Mouse (Mus musculus): Measurements from ENCODE around the gene Ubxn6. TPM values are rescaled to one million over a fixed set of nuclear protein-coding genes. Genes with fewer than 3 reads are reported as not detected.
"Not testable (repeated sequence)": the region's sequence is repeated elsewhere in the genome, so short reads cannot be mapped to it uniquely, and the experiment has no call there.

The Ubxn6 gene
- polyA plus RNA-seq, 1 experiment from 2014 or later = 62.4 TPM

- no peak within 1 kb of the TSS for H3K4me2 ChIP-seq (replicated peaks)
- H3K9ac ChIP-seq = no peak within 1 kb of the TSS
- no peaks in the 10 kb centered on the region for H3K9me3 ChIP-seq (replicated peaks)
- no peak for ATAC-seq (ENCODE audit: low FRiP score)
- no peak within 1 kb of the TSS for H3K27ac ChIP-seq
- 61% methylated on average over 10 of the region's 10 CpGs for WGBS
- H3K4me3 ChIP-seq = no peak within 1 kb of the TSS
- H3K27me3 ChIP-seq = no peaks in the 10 kb centered on the region
- no peaks in the 10 kb centered on the region for H3K36me3 ChIP-seq
- H3K4me1 ChIP-seq = peaks cover 5% of the 10 kb centered on the region; the same call in 1 of the 2 replicates
Measured at GRCm38 (mm10) chr17:56109219-56110051, 34.6 kb upstream of the Ubxn6 start, which contains the start of gene Plin4. Gene Plin4 (minus strand): TSS chr17:56109803.

DNA sequence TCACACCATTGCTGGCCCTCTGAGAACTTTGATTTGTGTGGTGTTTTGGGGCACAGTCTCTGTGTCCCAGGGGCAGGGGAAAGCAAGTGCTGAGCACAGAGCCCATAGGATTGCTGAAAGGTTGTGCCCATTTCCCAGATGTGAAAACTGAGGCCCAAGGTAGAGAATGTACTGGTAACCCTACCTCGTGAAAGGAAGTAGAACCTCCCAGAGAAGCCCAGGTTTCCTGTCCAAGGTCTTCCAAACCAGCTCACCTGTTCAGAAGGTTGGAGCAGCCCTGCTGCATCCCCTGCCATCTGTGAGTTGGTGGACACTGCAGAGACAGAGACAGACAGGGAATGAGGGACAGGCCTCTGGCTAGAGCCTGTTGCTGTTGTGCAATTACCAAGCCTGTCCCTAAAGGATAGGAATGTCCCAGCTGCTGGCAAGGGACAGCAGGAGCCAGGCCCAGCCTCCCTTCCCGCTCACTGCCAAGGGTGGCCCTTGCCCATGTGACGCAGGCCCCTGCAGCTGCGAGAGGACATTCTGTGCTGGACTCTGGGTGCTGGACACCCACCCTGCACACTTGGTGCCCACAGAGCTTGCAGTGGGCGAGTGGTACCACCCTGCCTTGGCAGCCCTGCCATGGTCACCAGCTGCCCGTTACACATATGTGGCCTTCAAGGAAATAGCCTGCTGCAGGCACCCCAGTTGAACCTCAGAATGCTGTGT is 33.7 kb upstream of the Ubxn6 start:
- Histone ChIP-seq H3K4me1 (peaks cover 5% of the 10 kb centered on the region; the same call in 1 of the 2 replicates), H3K9ac (no peak overlapping the region), H3K27me3 (no peaks in the 10 kb centered on the region), H3K9me3 (replicated peaks) (no peaks in the 10 kb centered on the region), H3K4me2 (replicated peaks) (no peak overlapping the region), H3K27ac (no peak overlapping the region), H3K36me3 (peaks cover 6% of the 10 kb centered on the region), H3K4me3 (no peak overlapping the region)
- no peak; the same call in 1 of the 2 replicates for ATAC-seq (ENCODE audit: low FRiP score)
- 82% methylated on average over 6 of the region's 6 CpGs for WGBS

- no peak for ATAC-seq (ENCODE audit: low FRiP score)
Measured at GRCm38 (mm10) chr17:56107736-56108135, 32.9 kb upstream of the Ubxn6 start.

GRCm38 (mm10) chr17:56106981-56107380 is 32.2 kb upstream of the Ubxn6 start:
- Histone ChIP-seq H3K4me2 (replicated peaks) (no peak overlapping the region), H3K9me3 (replicated peaks) (no peaks in the 10 kb centered on the region)
- WGBS = 80% methylated on average over 4 of the region's 4 CpGs

More at GRCm38 (mm10) chr17:56107736-56108135, 32.9 kb upstream of the Ubxn6 start:
- Histone ChIP-seq H3K9ac (no peak overlapping the region), H3K36me3 (peaks cover 14% of the 10 kb centered on the region), H3K4me2 (replicated peaks) (no peak overlapping the region), H3K27me3 (no peaks in the 10 kb centered on the region), H3K27ac (no peak overlapping the region), H3K4me3 (no peak overlapping the region), H3K9me3 (replicated peaks) (no peaks in the 10 kb centered on the region), H3K4me1 (peaks cover 2% of the 10 kb centered on the region; the same call in 1 of the 2 replicates)
- 58% methylated on average over 2 of the region's 2 CpGs for WGBS

DNA sequence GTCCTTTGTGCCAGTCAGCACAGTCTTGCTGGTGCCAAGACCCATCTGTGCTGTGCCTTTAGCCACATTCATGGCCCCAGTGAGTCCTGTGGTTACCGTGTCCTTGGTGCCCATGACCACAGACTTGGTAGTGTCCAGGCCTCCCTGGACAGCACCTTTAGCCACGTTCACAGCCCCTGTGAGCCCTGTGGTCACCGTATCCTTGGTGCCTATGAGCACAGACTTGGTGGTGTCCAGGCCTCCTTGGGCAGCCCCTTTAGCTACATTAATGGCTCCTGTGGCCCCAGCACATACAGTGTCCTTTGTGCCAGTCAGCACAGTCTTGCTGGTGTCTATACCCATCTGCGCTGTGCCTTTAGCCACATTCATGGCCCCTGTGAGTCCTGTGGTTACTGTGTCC is 31.6 kb upstream of the Ubxn6 start:
- H3K36me3 ChIP-seq = peaks cover 27% of the 10 kb centered on the region
- not testable (repeated sequence) for H3K9me3 ChIP-seq (replicated peaks); H3K4me3 ChIP-seq; H3K4me2 ChIP-seq (replicated peaks); H3K9ac ChIP-seq; ATAC-seq (ENCODE audit: low FRiP score); H3K27ac ChIP-seq; H3K27me3 ChIP-seq; H3K4me1 ChIP-seq
- WGBS = 96% methylated on average over 4 of the region's 4 CpGs

More at GRCm38 (mm10) chr17:56106981-56107380, 32.2 kb upstream of the Ubxn6 start:
- H3K4me3 ChIP-seq = no peak overlapping the region
- no peak overlapping the region for H3K9ac ChIP-seq
- no peak for ATAC-seq (ENCODE audit: low FRiP score)
- no peaks in the 10 kb centered on the region for H3K27me3 ChIP-seq
- no peaks in the 10 kb centered on the region for H3K4me1 ChIP-seq
- peaks cover 21% of the 10 kb centered on the region for H3K36me3 ChIP-seq
- no peak overlapping the region for H3K27ac ChIP-seq

- not testable (repeated sequence) for H3K4me1 ChIP-seq; H3K27me3 ChIP-seq; H3K4me2 ChIP-seq (replicated peaks); ATAC-seq (ENCODE audit: low FRiP score); H3K4me3 ChIP-seq; H3K9ac ChIP-seq; H3K27ac ChIP-seq; H3K9me3 ChIP-seq (replicated peaks)
- peaks cover 43% of the 10 kb centered on the region for H3K36me3 ChIP-seq
- 88% methylated on average over 3 of the region's 5 CpGs for WGBS
Measured at GRCm38 (mm10) chr17:56104821-56105220, 30.0 kb upstream of the Ubxn6 start.

DNA sequence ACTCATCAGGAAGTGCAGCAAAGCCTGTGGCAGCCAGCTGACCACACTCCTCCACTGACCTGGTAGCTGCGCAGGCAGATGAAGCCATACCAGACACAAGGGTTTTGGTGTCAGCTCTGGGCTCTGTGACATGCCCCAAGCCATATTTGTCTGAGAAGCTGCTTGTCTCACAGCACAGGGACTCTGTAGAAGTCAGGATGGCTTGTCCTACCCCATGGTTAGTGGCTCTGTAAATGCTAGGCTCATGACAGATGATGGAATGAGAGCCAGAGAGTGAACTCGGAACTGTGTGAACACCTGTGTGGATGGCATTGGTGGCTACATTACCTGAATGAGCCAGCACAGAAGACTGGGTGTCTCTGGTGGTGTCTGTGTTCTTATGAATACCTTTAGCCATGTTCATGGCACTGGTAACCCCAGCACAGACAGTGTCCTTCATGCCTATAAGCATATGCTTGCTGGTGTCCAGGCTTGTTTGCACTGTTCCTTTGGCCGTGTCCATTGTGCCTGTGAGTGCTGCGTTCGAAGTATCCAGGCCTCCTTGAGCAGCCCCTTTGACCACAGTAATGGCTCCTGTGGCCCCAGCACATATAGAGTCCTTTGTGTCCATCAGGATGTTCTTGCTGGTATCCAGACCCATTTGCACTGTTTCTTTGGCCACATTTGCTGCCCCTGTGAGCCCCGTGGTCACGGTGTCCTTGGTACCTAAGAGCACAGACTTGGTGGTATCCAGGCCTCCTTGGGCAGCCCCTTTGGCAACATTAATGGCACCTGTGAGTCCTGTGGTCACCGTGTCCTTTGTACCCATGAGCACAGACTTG is 28.8 kb upstream of the Ubxn6 start:
- Histone ChIP-seq H3K27me3 (no peaks in the 10 kb centered on the region), H3K9me3 (replicated peaks) (no peaks in the 10 kb centered on the region), H3K9ac (no peak overlapping the region), H3K27ac (no peak overlapping the region), H3K4me2 (replicated peaks) (no peak overlapping the region), H3K4me1 (no peaks in the 10 kb centered on the region), H3K36me3 (peaks cover 54% of the 10 kb centered on the region), H3K4me3 (no peak overlapping the region)
- ATAC-seq (ENCODE audit: low FRiP score) = no peak
- WGBS = 95% methylated on average over 8 of the region's 8 CpGs

DNA sequence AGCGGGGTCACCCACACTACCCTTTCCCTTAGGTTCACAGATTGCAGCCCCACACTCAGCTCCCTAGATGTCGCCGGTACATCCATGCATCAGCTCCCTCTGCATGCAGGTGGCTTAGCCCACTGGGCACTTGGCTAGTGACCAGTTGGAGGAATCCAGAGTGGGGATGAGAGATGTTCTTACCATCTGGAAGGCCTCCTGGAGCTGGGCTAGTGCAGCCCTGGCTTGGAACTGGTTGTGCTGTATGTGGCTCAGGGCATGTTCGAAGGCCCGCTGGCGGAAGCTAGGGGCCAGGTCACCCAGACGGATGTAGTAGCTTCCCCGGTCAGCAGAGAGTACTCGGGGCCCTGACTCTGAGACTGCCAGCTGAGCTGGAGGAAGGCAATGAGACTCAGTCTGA is 28.1 kb upstream of the Ubxn6 start:
- no peaks in the 10 kb centered on the region for H3K4me1 ChIP-seq
- ATAC-seq (ENCODE audit: low FRiP score) = no peak
- no peaks in the 10 kb centered on the region for H3K27me3 ChIP-seq

DNA sequence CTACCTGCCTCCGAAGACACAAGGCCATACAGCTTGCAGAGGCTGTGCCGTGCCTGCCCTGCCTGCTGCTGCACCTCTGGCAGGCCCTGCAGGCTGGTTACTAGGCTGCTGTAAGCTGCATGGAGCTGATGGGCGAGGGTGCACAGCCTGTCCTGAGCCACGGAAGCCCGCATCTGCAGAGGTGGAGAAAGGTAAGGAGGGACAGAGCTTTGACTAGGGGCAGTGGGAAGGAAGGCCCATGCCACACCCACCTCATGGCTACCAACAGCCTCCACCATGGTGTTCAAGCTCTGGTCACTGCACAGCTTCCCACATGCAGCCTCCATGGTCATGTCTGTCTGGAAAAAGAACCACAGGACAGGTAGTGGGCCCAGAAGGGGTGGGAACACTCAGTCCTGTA is 27.3 kb upstream of the Ubxn6 start:
- Histone ChIP-seq H3K4me1 (no peaks in the 10 kb centered on the region), H3K27me3 (no peaks in the 10 kb centered on the region), H3K36me3 (peaks cover 70% of the 10 kb centered on the region), H3K27ac (0 out of 2 replicates have a peak overlapping the region, but pooled peaks have one; percentile 0), H3K4me3 (no peak overlapping the region), H3K4me2 (replicated peaks) (no peak overlapping the region), H3K9me3 (replicated peaks) (no peaks in the 10 kb centered on the region), H3K9ac (no peak overlapping the region)
- no peak for ATAC-seq (ENCODE audit: low FRiP score)
- WGBS = 87% methylated on average over 5 of the region's 5 CpGs

More for the DNA sequence above, 28.1 kb upstream of the Ubxn6 start:
- H3K36me3 ChIP-seq = peaks cover 62% of the 10 kb centered on the region
- H3K9ac ChIP-seq = no peak overlapping the region
- WGBS = 93% methylated on average over 9 of the region's 9 CpGs
- no peaks in the 10 kb centered on the region for H3K9me3 ChIP-seq (replicated peaks)
- H3K4me2 ChIP-seq (replicated peaks) = no peak overlapping the region
- no peak overlapping the region for H3K4me3 ChIP-seq
- H3K27ac ChIP-seq = no peak overlapping the region

DNA sequence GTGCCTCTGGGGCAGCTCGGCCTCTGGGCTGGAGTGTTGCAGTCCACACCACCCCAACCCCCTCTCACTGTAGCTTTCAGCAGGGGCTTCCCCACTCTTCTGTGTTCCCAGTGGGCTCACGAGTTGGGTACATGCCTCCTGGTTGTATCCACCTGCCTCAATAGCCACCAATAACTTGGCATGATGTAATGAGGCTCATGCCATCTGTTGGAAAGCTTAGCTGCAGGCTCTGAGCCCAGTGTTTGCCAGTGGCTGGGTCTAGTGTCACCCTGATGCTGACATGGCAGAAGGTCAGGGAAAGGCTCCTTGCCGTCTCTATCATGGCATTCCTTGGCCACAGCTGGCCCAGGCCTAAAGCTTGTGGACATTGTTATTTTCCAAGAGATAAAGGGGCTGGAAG is 26.0 kb upstream of the Ubxn6 start:
- Histone ChIP-seq H3K4me1 (no peaks in the 10 kb centered on the region), H3K36me3 (peaks cover 83% of the 10 kb centered on the region), H3K27me3 (no peaks in the 10 kb centered on the region)

GRCm38 (mm10) chr17:56098711-56099572 is 24.1 kb upstream of the Ubxn6 start:
- H3K27me3 ChIP-seq = no peaks in the 10 kb centered on the region
- no peak overlapping the region for H3K27ac ChIP-seq
- no peaks in the 10 kb centered on the region for H3K4me1 ChIP-seq
- H3K9ac ChIP-seq = no peak overlapping the region
- H3K9me3 ChIP-seq (replicated peaks) = no peaks in the 10 kb centered on the region
- peaks cover 93% of the 10 kb centered on the region for H3K36me3 ChIP-seq
- 94% methylated on average over 15 of the region's 15 CpGs for WGBS
- H3K4me2 ChIP-seq (replicated peaks) = no peak overlapping the region
- H3K4me3 ChIP-seq = no peak overlapping the region
- ATAC-seq (ENCODE audit: low FRiP score) = no peak

More for the DNA sequence above, 26.0 kb upstream of the Ubxn6 start:
- Histone ChIP-seq H3K4me2 (replicated peaks) (no peak overlapping the region), H3K9ac (no peak overlapping the region), H3K9me3 (replicated peaks) (no peaks in the 10 kb centered on the region), H3K27ac (no peak overlapping the region), H3K4me3 (no peak overlapping the region)
- ATAC-seq (ENCODE audit: low FRiP score) = no peak
- WGBS = 91% methylated on average over 3 of the region's 3 CpGs

All from hindbrain, embryonic 12.5 days (tissue).